Mouse (Mus musculus) intestine, postnatal 0 days (tissue): Measurements from ENCODE around the gene Dpt. TPM values are rescaled to one million over a fixed set of nuclear protein-coding genes. Genes with fewer than 3 reads are reported as not detected.
"Not testable (repeated sequence)": the region's sequence is repeated elsewhere in the genome, so short reads cannot be mapped to it uniquely, and the experiment has no call there.

Experiments used
- ATAC-seq: fragments of 200-750 bp; cut with Nextera tagmentation; 2 replicates; pipeline ENCODE4 v1.8.0; 2017; ENCODE audit warnings: mild to moderate bottlenecking, moderate TSS enrichment, moderate library complexity
- H3K27ac ChIP-seq: fragments of 300-500 bp; sonication (generic); 2 replicates; pipeline ENCODE4 v1.5.1; 2014; ENCODE audit warnings: mild to moderate bottlenecking, low read depth, low read length, moderate library complexity
- H3K27me3 ChIP-seq: fragments of 300-500 bp; sonication (generic); replicated peaks from 2 replicates; pipeline ENCODE4 v1.6.1; 2014; ENCODE audit warnings: low read length, mixed read lengths; ENCODE audit not compliant: control insufficient read depth, insufficient read depth
- H3K36me3 ChIP-seq: fragments of 300-500 bp; sonication (generic); 2 replicates; pipeline ENCODE4 v1.6.1; 2014; ENCODE audit warnings: mild to moderate bottlenecking, moderate library complexity; ENCODE audit not compliant: control insufficient read depth, insufficient read depth
- H3K4me1 ChIP-seq: fragments of 300-500 bp; sonication (generic); replicated peaks from 2 replicates; pipeline ENCODE4 v1.6.1; 2014; ENCODE audit warnings: antibody characterized with exemption, low read length, mixed read lengths; ENCODE audit not compliant: control insufficient read depth, insufficient read depth
- H3K4me2 ChIP-seq: fragments of 300-500 bp; sonication (generic); replicated peaks from 2 replicates; pipeline ENCODE4 v1.6.1; 2014; ENCODE audit warnings: low read depth, mild to moderate bottlenecking, moderate library complexity
- H3K4me3 ChIP-seq: fragments of 300-500 bp; sonication (generic); 2 replicates; pipeline ENCODE4 v1.5.1; 2014; ENCODE audit warnings: low read depth, low read length
- H3K9ac ChIP-seq: fragments of 300-500 bp; sonication (generic); 2 replicates; pipeline ENCODE4 v1.6.1; 2014; ENCODE audit warnings: mild to moderate bottlenecking, low read depth, low read length
- H3K9me3 ChIP-seq: fragments of 300-500 bp; sonication (generic); 2 replicates; pipeline ENCODE4 v1.6.1; 2016; ENCODE audit warnings: mixed run types; ENCODE audit not compliant: control insufficient read depth
- CTCF ChIP-seq: sonication (generic); IDR thresholded peaks from 2 replicates; pipeline ENCODE4 v1.5.1; 2016; ENCODE audit warnings: low read depth, mild to moderate bottlenecking, control low read depth, antibody characterized with exemption, moderate library complexity
- WGBS: fragments of 180-500 bp; shearing (Covaris S2); extraction: QIAGEN DNeasy Blood & Tissue Kit; methylation state at CpG from one replicate; pipeline ENCODE4 v1.1.7; 2014; 5-methylcytosine and 5-hydroxymethylcytosine counted together
- polyA plus RNA-seq: library from polyadenylated mRNA; unstranded; fragments of >200 nt; fragmentation: Nextera tagmentation; extraction: Ambion mirVana; gene quantifications from 2 replicates; pipeline ENCODE4 v1.2.1, GENCODE M21; 2015

Dpt gene
- polyA plus RNA-seq, 1 experiment from 2014 or later, result 22.6 TPM

DNA sequence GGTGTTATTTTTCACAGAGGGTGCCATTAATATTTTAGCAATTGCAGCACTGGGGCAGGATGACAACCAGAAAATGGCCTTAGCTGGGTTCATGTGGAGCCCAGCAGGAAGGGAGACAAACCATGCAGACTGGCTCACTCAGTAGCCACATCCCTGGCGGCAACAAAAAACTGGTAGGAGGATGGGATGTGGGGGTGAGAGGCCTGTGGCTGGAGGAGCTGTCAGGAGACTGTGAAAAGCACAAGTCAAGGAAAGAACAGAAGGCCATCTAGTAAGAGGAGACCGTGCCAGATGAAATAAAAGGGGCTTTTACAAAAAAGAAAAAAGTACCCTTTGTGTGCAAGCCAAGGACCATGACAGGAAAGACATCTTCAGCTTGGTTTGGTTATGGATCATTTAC, 28.5 kb downstream of the Dpt start:
- Histone ChIP-seq H3K4me3 (no peak overlapping the region), H3K36me3 (no peaks in the 10 kb centered on the region), H3K9me3 (no peaks in the 10 kb centered on the region), H3K27ac (no peak overlapping the region), H3K27me3 (no peaks in the 10 kb centered on the region), H3K4me1 (no peaks in the 10 kb centered on the region), H3K9ac (no peak overlapping the region), H3K4me2 (no peak overlapping the region)
- no peak for ATAC-seq
- TF ChIP-seq CTCF, result no peak
- WGBS, result 85% methylated on average over 2 of the region's 2 CpGs

DNA sequence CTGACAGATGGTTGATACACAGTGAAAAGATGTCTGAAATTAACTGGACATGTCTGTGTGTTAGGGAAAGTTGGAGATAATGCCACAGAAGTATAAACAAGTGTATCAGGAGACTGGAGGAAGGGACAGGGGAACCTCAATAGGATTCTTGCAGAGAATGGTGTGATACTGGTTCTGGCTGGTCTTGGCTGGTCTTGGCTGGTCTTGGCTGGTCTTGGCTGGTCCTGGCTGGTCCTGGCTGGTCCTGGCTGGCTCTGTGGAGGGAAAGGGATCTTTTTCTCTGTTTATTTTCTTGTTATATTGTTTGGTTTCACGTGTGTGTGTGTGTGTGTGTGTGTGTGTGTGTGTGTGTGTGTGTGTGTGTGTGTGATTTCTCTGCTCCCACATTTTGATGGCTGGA, 33.4 kb downstream of the Dpt start:
- H3K27ac ChIP-seq, result no peak overlapping the region
- no peaks in the 10 kb centered on the region for H3K27me3 ChIP-seq
- no peaks in the 10 kb centered on the region for H3K9me3 ChIP-seq
- no peak overlapping the region for H3K4me2 ChIP-seq
- no peaks in the 10 kb centered on the region for H3K36me3 ChIP-seq
- H3K9ac ChIP-seq, result no peak overlapping the region
- H3K4me3 ChIP-seq, result no peak overlapping the region
- no peaks in the 10 kb centered on the region for H3K4me1 ChIP-seq
- no peak for TF ChIP-seq CTCF
- no peak for ATAC-seq
- WGBS, result 42% methylated on average over 1 of the region's 1 CpGs

GRCm38 (mm10) chr1:164832459-164832858, 36.0 kb downstream of the Dpt start:
- H3K4me1 ChIP-seq, result no peaks in the 10 kb centered on the region
- H3K4me3 ChIP-seq, result no peak overlapping the region
- 74% methylated on average over 5 of the region's 5 CpGs for WGBS
- H3K36me3 ChIP-seq, result no peaks in the 10 kb centered on the region
- H3K9ac ChIP-seq, result no peak overlapping the region
- H3K27ac ChIP-seq, result no peak overlapping the region
- H3K27me3 ChIP-seq, result no peaks in the 10 kb centered on the region
- no peak overlapping the region for H3K4me2 ChIP-seq
- no peak for ATAC-seq
- H3K9me3 ChIP-seq, result no peaks in the 10 kb centered on the region
- TF ChIP-seq CTCF, result no peak

- no peak overlapping the region for H3K4me2 ChIP-seq
- no peaks in the 10 kb centered on the region for H3K36me3 ChIP-seq
- no peaks in the 10 kb centered on the region for H3K9me3 ChIP-seq
- H3K27ac ChIP-seq, result no peak overlapping the region
- WGBS, result 87% methylated on average over 7 of the region's 7 CpGs
- TF ChIP-seq CTCF, result no peak
- no peak overlapping the region for H3K4me3 ChIP-seq
- no peaks in the 10 kb centered on the region for H3K27me3 ChIP-seq
- no peak overlapping the region for H3K9ac ChIP-seq
- no peaks in the 10 kb centered on the region for H3K4me1 ChIP-seq
- ATAC-seq, result no peak
Observed at GRCm38 (mm10) chr1:164848616-164849265, 52.3 kb downstream of the Dpt start.

GRCm38 (mm10) chr1:164855700-164856099, 59.3 kb downstream of the Dpt start:
- H3K4me2 ChIP-seq, H3K9me3 ChIP-seq, H3K27ac ChIP-seq, H3K36me3 ChIP-seq, H3K4me1 ChIP-seq, H3K4me3 ChIP-seq, ATAC-seq, H3K27me3 ChIP-seq, H3K9ac ChIP-seq: not testable (repeated sequence)
- WGBS, result 21% methylated on average over 2 of the region's 2 CpGs

- 71% methylated on average over 11 of the region's 11 CpGs for WGBS
- TF ChIP-seq CTCF, result no peak
- no peak for ATAC-seq
- Histone ChIP-seq H3K27ac (no peak overlapping the region), H3K4me1 (no peaks in the 10 kb centered on the region), H3K4me3 (no peak overlapping the region), H3K4me2 (no peak overlapping the region), H3K9ac (no peak overlapping the region), H3K9me3 (no peaks in the 10 kb centered on the region), H3K36me3 (no peaks in the 10 kb centered on the region), H3K27me3 (no peaks in the 10 kb centered on the region)
Observed at GRCm38 (mm10) chr1:164859952-164860351, 63.5 kb downstream of the Dpt start.

DNA sequence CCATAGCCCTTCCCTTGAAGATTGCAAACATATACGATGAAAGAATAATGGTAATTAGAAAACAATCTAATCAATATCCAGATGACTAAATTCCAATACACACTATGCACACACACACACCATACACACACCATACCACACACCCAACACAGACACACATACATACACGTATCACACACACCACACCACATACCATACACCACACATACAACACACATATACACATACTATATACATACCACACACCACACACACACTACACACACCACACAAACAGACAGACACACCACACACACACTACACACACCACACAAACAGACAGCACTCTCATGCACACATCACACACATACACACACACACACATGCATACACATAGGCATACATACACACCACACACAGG, 64.3 kb downstream of the Dpt start:
- Histone ChIP-seq H3K4me3 (no peak overlapping the region), H3K4me1 (no peaks in the 10 kb centered on the region), H3K4me2 (no peak overlapping the region), H3K9ac (no peak overlapping the region), H3K36me3 (no peaks in the 10 kb centered on the region), H3K27me3 (no peaks in the 10 kb centered on the region), H3K27ac (no peak overlapping the region), H3K9me3 (no peaks in the 10 kb centered on the region)
- no peak for ATAC-seq
- TF ChIP-seq CTCF, result no peak
- WGBS, result 73% methylated on average over 2 of the region's 2 CpGs
